Mouse (Mus musculus): ENCODE data around the gene Susd5.
"Not testable (repeated sequence)": the region's sequence is repeated elsewhere in the genome, so short reads cannot be mapped to it uniquely, and the experiment has no call there.

- TF ChIP-seq CTCF (conservative IDR thresholded peaks at IDR 0.05; ENCODE audit: insufficient read depth, insufficient read length, low read depth, low read length); POLR2A (IDR thresholded peaks at IDR 0.05; ENCODE audit: low read depth, low read length): not testable (repeated sequence)
Observed at GRCm38 (mm10) chr9:114092188-114092587, 35.2 kb downstream of the Susd5 start.

Data from kidney, adult 2 months (tissue).